Mouse (Mus musculus) olfactory bulb, adult 2 months (tissue): ENCODE results near the gene Pgf.

Experiments used
- CTCF ChIP-seq: fragments of 200-500 bp; IDR thresholded peaks from 2 replicates; pipeline ENCODE4 v1.5.1; 2012; ENCODE audit warnings: low read depth, mild to moderate bottlenecking, low read length, moderate library complexity; ENCODE audit not compliant: insufficient read depth
- POLR2A ChIP-seq: fragments of 200-500 bp; IDR thresholded peaks from 2 replicates; pipeline ENCODE4 v1.6.1; 2012; ENCODE audit warnings: mild to moderate bottlenecking, low read depth, low read length, moderate library complexity; ENCODE audit not compliant: insufficient read depth

DNA sequence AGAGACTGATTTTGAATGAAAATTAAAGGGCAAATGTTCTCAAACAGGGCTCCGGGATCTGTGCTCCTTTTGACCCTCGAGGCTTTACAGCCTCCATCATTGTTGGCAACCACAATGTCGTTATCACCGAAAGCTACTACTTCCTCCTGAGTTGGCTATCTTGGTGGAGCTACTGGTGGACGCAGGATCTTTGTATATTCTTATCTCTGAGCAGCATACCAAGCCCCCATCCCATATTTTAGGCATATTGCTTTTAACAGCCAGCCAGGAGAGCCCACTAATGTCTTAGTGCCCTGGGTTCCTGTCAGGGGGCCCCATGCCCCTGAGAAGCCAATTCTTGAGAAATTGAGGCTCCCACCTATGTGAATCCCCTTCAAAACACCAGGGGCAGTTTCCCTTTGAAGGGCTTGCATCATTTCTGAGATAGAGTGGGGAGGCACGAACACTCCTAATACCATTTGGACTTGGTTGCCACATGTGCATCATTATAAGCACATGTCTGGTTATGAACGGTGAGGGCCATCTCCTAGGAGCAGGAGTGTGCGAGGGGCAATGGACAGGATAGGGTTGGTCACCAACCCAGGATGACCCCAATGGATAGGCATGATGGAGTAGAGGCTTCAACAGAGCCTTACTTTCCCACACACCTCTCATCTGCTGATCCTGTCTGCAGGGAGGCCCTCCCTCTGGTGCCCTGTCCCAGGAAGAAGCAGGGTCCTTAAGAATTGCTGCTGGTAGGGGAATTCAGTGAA is 43.4 kb downstream of the Pgf start:
- TF ChIP-seq POLR2A: no peak
- TF ChIP-seq CTCF: no peak
